Mouse (Mus musculus): Measurements from ENCODE around the gene Pygb. TPM values are rescaled to one million over a fixed set of nuclear protein-coding genes. Genes with fewer than 3 reads are reported as not detected.

Gene Pygb
- polyA plus RNA-seq (2015; fragmentation: Nextera tagmentation; extraction: Ambion mirVana), result 111 and 116 TPM in 2 replicates

GRCm38 (mm10) chr2:150786251-150787180 is at the start of gene Pygb:
TSS of gene Pygb (plus strand) at chr2:150786735.
- Histone ChIP-seq H3K9ac (peak within 1 kb of the TSS; percentile 75), H3K27me3 (replicated peaks) (0 out of 2 replicates have a peak, but pooled peaks cover 2% of the 10 kb centered on the region), H3K27ac (peak within 1 kb of the TSS; percentile 82), H3K4me2 (peak within 1 kb of the TSS; percentile 91), H3K4me1 (peaks cover 24% of the 10 kb centered on the region), H3K9me3 (no peaks in the 10 kb centered on the region), H3K4me3 (peak within 1 kb of the TSS; percentile 81), H3K36me3 (replicated peaks) (no peaks in the 10 kb centered on the region)
- peak; percentile 98 for ATAC-seq (replicated peaks)
- WGBS, result 2% methylated on average over 58 of the region's 58 CpGs

GRCm38 (mm10) chr2:150737881-150738280 is 48.7 kb upstream of the Pygb start:
- Histone ChIP-seq H3K27me3 (replicated peaks) (no peaks in the 10 kb centered on the region), H3K4me3 (no peak overlapping the region)
- no peak for ATAC-seq (replicated peaks)

GRCm38 (mm10) chr2:150740145-150740841 is 46.2 kb upstream of the Pygb start:
- Histone ChIP-seq H3K36me3 (replicated peaks) (no peaks in the 10 kb centered on the region), H3K9ac (no peak overlapping the region), H3K27ac (no peak overlapping the region), H3K27me3 (replicated peaks) (no peaks in the 10 kb centered on the region), H3K4me1 (no peaks in the 10 kb centered on the region), H3K4me2 (no peak overlapping the region), H3K9me3 (no peaks in the 10 kb centered on the region), H3K4me3 (no peak overlapping the region)
- no peak for ATAC-seq (replicated peaks)
- 73% methylated on average over 10 of the region's 10 CpGs for WGBS

More at GRCm38 (mm10) chr2:150737881-150738280, 48.7 kb upstream of the Pygb start:
- H3K9ac ChIP-seq, result no peak overlapping the region
- no peaks in the 10 kb centered on the region for H3K9me3 ChIP-seq
- no peak overlapping the region for H3K4me2 ChIP-seq
- no peaks in the 10 kb centered on the region for H3K4me1 ChIP-seq
- H3K27ac ChIP-seq, result no peak overlapping the region
- 82% methylated on average over 9 of the region's 9 CpGs for WGBS
- no peaks in the 10 kb centered on the region for H3K36me3 ChIP-seq (replicated peaks)

GRCm38 (mm10) chr2:150741405-150741804 is 45.1 kb upstream of the Pygb start:
- Histone ChIP-seq H3K27ac (no peak overlapping the region), H3K4me3 (no peak overlapping the region), H3K27me3 (replicated peaks) (no peaks in the 10 kb centered on the region), H3K36me3 (replicated peaks) (no peaks in the 10 kb centered on the region), H3K9ac (no peak overlapping the region), H3K9me3 (no peaks in the 10 kb centered on the region), H3K4me1 (no peaks in the 10 kb centered on the region), H3K4me2 (no peak overlapping the region)
- peak; percentile 58; the same call in 1 of the 2 replicates for ATAC-seq (replicated peaks)
- 62% methylated on average over 4 of the region's 4 CpGs for WGBS

- no peaks in the 10 kb centered on the region for H3K36me3 ChIP-seq (replicated peaks)
- no peaks in the 10 kb centered on the region for H3K27me3 ChIP-seq (replicated peaks)
- H3K9ac ChIP-seq, result no peak overlapping the region
- no peak overlapping the region for H3K4me2 ChIP-seq
- no peak overlapping the region for H3K4me3 ChIP-seq
- no peak overlapping the region for H3K27ac ChIP-seq
- H3K4me1 ChIP-seq, result peaks cover 9% of the 10 kb centered on the region
- H3K9me3 ChIP-seq, result no peaks in the 10 kb centered on the region
- ATAC-seq (replicated peaks), result no peak
- 74% methylated on average over 7 of the region's 7 CpGs for WGBS
Observed at GRCm38 (mm10) chr2:150745016-150745415, 41.5 kb upstream of the Pygb start.

GRCm38 (mm10) chr2:150748854-150749253 is 37.7 kb upstream of the Pygb start, which contains the start of gene Entpd6:
TSS of gene Entpd6 (plus strand) at chr2:150749042.
- Histone ChIP-seq H3K9ac (peak within 1 kb of the TSS; percentile 68), H3K4me3 (peak within 1 kb of the TSS; percentile 64), H3K36me3 (replicated peaks) (0 out of 2 replicates have a peak, but pooled peaks cover 2% of the 10 kb centered on the region), H3K27ac (peak within 1 kb of the TSS; percentile 80), H3K9me3 (no peaks in the 10 kb centered on the region), H3K4me2 (peak within 1 kb of the TSS; percentile 91), H3K4me1 (peaks cover 12% of the 10 kb centered on the region), H3K27me3 (replicated peaks) (no peaks in the 10 kb centered on the region)
- WGBS, result 0% methylated on average over 30 of the region's 30 CpGs
- peak; percentile 98 for ATAC-seq (replicated peaks)

- Histone ChIP-seq H3K27ac (peak overlapping the region; percentile 80), H3K4me3 (peak overlapping the region; percentile 64), H3K36me3 (replicated peaks) (0 out of 2 replicates have a peak, but pooled peaks cover 3% of the 10 kb centered on the region), H3K4me2 (peak overlapping the region; percentile 91), H3K27me3 (replicated peaks) (no peaks in the 10 kb centered on the region), H3K9ac (peak overlapping the region; percentile 68), H3K9me3 (no peaks in the 10 kb centered on the region), H3K4me1 (peaks cover 12% of the 10 kb centered on the region)
- under 1% methylated on average over 24 of the region's 24 CpGs for WGBS
- peak; percentile 90 for ATAC-seq (replicated peaks)
Observed at GRCm38 (mm10) chr2:150749283-150749682, 37.3 kb upstream of the Pygb start.

- 81% methylated on average over 13 of the region's 13 CpGs for WGBS
- Histone ChIP-seq H3K36me3 (replicated peaks) (0 out of 2 replicates have a peak, but pooled peaks cover 3% of the 10 kb centered on the region), H3K4me2 (peak overlapping the region; percentile 91), H3K9me3 (no peaks in the 10 kb centered on the region), H3K27me3 (replicated peaks) (no peaks in the 10 kb centered on the region), H3K27ac (no peak overlapping the region), H3K4me1 (peaks cover 12% of the 10 kb centered on the region), H3K9ac (peak overlapping the region; percentile 68; the same call in 1 of the 2 replicates), H3K4me3 (peak overlapping the region; percentile 64)
- no peak for ATAC-seq (replicated peaks)
Observed at GRCm38 (mm10) chr2:150750129-150750979, 36.2 kb upstream of the Pygb start.

GRCm38 (mm10) chr2:150755016-150755415 is 31.5 kb upstream of the Pygb start:
- no peak for ATAC-seq (replicated peaks)
- 90% methylated on average over 3 of the region's 3 CpGs for WGBS
- Histone ChIP-seq H3K27ac (no peak overlapping the region), H3K36me3 (replicated peaks) (peaks cover 23% of the 10 kb centered on the region; the same call in 1 of the 2 replicates), H3K4me2 (no peak overlapping the region), H3K9me3 (no peaks in the 10 kb centered on the region), H3K4me3 (no peak overlapping the region), H3K9ac (no peak overlapping the region), H3K27me3 (replicated peaks) (no peaks in the 10 kb centered on the region), H3K4me1 (peaks cover 3% of the 10 kb centered on the region)

GRCm38 (mm10) chr2:150761476-150761875 is 25.1 kb upstream of the Pygb start:
- no peak overlapping the region for H3K27ac ChIP-seq
- no peak overlapping the region for H3K4me3 ChIP-seq
- H3K36me3 ChIP-seq (replicated peaks), result peaks cover 37% of the 10 kb centered on the region; the same call in 1 of the 2 replicates
- H3K9ac ChIP-seq, result no peak overlapping the region
- 82% methylated on average over 7 of the region's 7 CpGs for WGBS
- no peaks in the 10 kb centered on the region for H3K27me3 ChIP-seq (replicated peaks)
- no peaks in the 10 kb centered on the region for H3K4me1 ChIP-seq
- no peak overlapping the region for H3K4me2 ChIP-seq
- no peaks in the 10 kb centered on the region for H3K9me3 ChIP-seq
- no peak for ATAC-seq (replicated peaks)

GRCm38 (mm10) chr2:150765619-150766018 is 20.9 kb upstream of the Pygb start:
- 58% methylated on average over 2 of the region's 2 CpGs for WGBS
- H3K9me3 ChIP-seq, result no peaks in the 10 kb centered on the region
- no peak overlapping the region for H3K4me3 ChIP-seq
- no peak overlapping the region for H3K4me2 ChIP-seq
- H3K36me3 ChIP-seq (replicated peaks), result peaks cover 35% of the 10 kb centered on the region; the same call in 1 of the 2 replicates
- H3K9ac ChIP-seq, result no peak overlapping the region
- peak; percentile 81 for ATAC-seq (replicated peaks)
- H3K4me1 ChIP-seq, result 0 out of 2 replicates have a peak, but pooled peaks cover 2% of the 10 kb centered on the region
- no peaks in the 10 kb centered on the region for H3K27me3 ChIP-seq (replicated peaks)
- 0 out of 2 replicates have a peak overlapping the region, but pooled peaks have one; percentile 45 for H3K27ac ChIP-seq
